Mouse (Mus musculus): ENCODE results near the gene Tsnaxip1. TPM values are rescaled to one million over a fixed set of nuclear protein-coding genes. Genes with fewer than 3 reads are reported as not detected.
A peak's percentile ranks its signal among the peaks of the same experiment; 100 is the strongest.

Gene Tsnaxip1
- polyA plus RNA-seq, 1 experiment from 2014 or later, result 4.6 TPM

GRCm38 (mm10) chr8:105854715-105855216 lies 27.2 kb downstream of the Tsnaxip1 start, which contains the start of gene Thap11:
Thap11 (plus strand) TSS chr8:105855132.
- peak; percentile 94 for ATAC-seq (ENCODE audit: low read depth)
- Histone ChIP-seq H3K4me2 (ENCODE audit: low read depth, low read length) (peak within 1 kb of the TSS; percentile 91), H3K9me3 (ENCODE audit: control insufficient read depth, low read length) (no peaks in the 10 kb centered on the region), H3K27me3 (ENCODE audit: control insufficient read depth, insufficient read depth, low read depth, low read length) (no peaks in the 10 kb centered on the region), H3K9ac (ENCODE audit: low read length) (peak within 1 kb of the TSS; percentile 91), H3K4me1 (replicated peaks; ENCODE audit: control insufficient read depth, insufficient read depth, low read length) (peaks cover 30% of the 10 kb centered on the region), H3K27ac (ENCODE audit: low read length) (peak within 1 kb of the TSS; percentile 84), H3K36me3 (ENCODE audit: control insufficient read depth, insufficient read depth, low read length) (peaks cover 6% of the 10 kb centered on the region; the same call in 1 of the 2 replicates), H3K4me3 (ENCODE audit: low read length) (peak within 1 kb of the TSS; percentile 89)
- WGBS, result 0% methylated on average over 43 of the region's 43 CpGs

DNA sequence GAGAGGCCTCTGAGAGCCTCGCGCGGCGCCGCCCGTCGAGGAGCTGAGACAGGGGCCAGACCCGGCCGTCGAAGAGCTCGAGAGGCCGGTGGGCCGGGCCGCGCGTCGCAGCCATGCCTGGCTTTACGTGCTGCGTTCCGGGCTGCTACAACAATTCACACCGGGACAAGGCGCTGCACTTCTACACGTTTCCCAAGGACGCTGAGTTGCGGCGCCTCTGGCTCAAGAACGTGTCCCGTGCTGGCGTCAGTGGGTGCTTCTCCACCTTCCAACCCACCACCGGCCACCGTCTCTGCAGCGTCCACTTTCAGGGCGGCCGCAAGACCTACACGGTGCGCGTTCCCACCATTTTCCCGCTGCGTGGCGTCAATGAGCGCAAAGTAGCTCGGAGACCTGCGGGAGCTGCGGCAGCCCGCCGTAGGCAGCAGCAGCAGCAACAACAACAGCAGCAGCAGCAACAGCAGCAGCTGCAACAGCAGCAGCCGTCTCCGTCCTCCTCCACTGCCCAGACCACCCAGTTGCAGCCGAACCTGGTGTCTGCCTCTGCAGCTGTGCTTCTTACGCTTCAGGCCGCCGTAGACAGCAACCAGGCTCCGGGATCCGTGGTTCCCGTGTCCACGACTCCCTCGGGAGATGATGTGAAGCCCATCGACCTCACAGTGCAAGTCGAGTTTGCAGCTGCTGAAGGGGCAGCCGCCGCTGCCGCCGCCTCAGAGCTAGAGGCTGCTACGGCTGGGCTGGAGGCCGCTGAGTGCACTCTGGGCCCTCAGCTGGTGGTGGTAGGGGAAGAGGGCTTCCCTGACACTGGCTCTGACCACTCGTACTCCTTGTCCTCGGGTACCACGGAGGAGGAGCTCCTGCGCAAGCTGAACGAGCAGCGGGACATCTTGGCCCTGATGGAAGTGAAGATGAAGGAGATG lies 28.0 kb downstream of the Tsnaxip1 start:
- peak overlapping the region; percentile 91 for H3K9ac ChIP-seq (ENCODE audit: low read length)
- peaks cover 30% of the 10 kb centered on the region for H3K4me1 ChIP-seq (replicated peaks; ENCODE audit: control insufficient read depth, insufficient read depth, low read length)
- H3K27me3 ChIP-seq (ENCODE audit: control insufficient read depth, insufficient read depth, low read depth, low read length), result no peaks in the 10 kb centered on the region
- H3K36me3 ChIP-seq (ENCODE audit: control insufficient read depth, insufficient read depth, low read length), result peaks cover 6% of the 10 kb centered on the region; the same call in 1 of the 2 replicates
- peak overlapping the region; percentile 84 for H3K27ac ChIP-seq (ENCODE audit: low read length)
- peak; percentile 39 for ATAC-seq (ENCODE audit: low read depth)
- H3K4me2 ChIP-seq (ENCODE audit: low read depth, low read length), result peak overlapping the region; percentile 91
- peak overlapping the region; percentile 89 for H3K4me3 ChIP-seq (ENCODE audit: low read length)
- WGBS, result under 1% methylated on average over 70 of the region's 71 CpGs
- H3K9me3 ChIP-seq (ENCODE audit: control insufficient read depth, low read length), result no peaks in the 10 kb centered on the region

DNA sequence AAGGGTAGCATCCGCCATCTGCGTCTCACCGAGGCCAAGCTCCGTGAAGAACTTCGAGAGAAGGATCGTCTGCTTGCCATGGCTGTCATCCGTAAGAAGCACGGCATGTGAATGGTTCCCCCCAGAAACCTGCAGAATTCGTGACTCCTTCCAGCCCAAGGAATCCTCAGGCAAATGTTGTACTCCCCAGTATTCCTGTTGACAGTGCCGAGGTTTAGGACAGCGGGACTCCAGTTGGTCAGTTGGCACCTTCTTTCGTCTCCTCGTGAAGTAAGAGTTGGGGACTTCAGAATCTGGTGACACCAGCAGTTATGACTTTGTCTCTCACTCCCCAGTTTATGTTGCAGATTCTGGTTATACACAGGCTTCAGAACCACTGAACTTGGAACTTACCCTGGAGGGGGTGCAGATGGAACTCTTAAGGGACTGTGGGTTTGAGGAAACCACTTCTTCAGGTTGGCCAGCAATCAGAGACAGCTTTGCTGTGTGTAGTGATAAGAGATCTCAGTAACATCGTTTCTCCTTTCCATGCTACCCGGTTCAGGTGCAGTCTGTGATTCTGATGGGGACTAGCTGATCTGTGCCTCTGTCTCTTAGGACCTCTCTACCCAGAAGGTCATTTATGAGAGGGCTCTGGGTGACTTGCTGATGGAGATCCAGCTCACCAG lies 28.8 kb downstream of the Tsnaxip1 start:
- H3K27me3 ChIP-seq (ENCODE audit: control insufficient read depth, insufficient read depth, low read depth, low read length), result no peaks in the 10 kb centered on the region
- peak overlapping the region; percentile 84; the same call in 1 of the 2 replicates for H3K27ac ChIP-seq (ENCODE audit: low read length)
- peaks cover 6% of the 10 kb centered on the region; the same call in 1 of the 2 replicates for H3K36me3 ChIP-seq (ENCODE audit: control insufficient read depth, insufficient read depth, low read length)
- peak overlapping the region; percentile 91 for H3K9ac ChIP-seq (ENCODE audit: low read length)
- ATAC-seq (ENCODE audit: low read depth), result no peak
- H3K4me3 ChIP-seq (ENCODE audit: low read length), result peak overlapping the region; percentile 89
- peak overlapping the region; percentile 91 for H3K4me2 ChIP-seq (ENCODE audit: low read depth, low read length)
- H3K9me3 ChIP-seq (ENCODE audit: control insufficient read depth, low read length), result no peaks in the 10 kb centered on the region
- 8% methylated on average over 15 of the region's 15 CpGs for WGBS
- peaks cover 26% of the 10 kb centered on the region for H3K4me1 ChIP-seq (replicated peaks; ENCODE audit: control insufficient read depth, insufficient read depth, low read length)

GRCm38 (mm10) chr8:105858495-105858894 lies 31.0 kb downstream of the Tsnaxip1 start:
- no peaks in the 10 kb centered on the region for H3K9me3 ChIP-seq (ENCODE audit: control insufficient read depth, low read length)
- no peak overlapping the region for H3K4me3 ChIP-seq (ENCODE audit: low read length)
- no peak overlapping the region for H3K27ac ChIP-seq (ENCODE audit: low read length)
- H3K27me3 ChIP-seq (ENCODE audit: control insufficient read depth, insufficient read depth, low read depth, low read length), result no peaks in the 10 kb centered on the region
- no peak overlapping the region; the same call in 1 of the 2 replicates for H3K9ac ChIP-seq (ENCODE audit: low read length)
- H3K36me3 ChIP-seq (ENCODE audit: control insufficient read depth, insufficient read depth, low read length), result peaks cover 8% of the 10 kb centered on the region; the same call in 1 of the 2 replicates
- ATAC-seq (ENCODE audit: low read depth), result no peak
- WGBS, result 84% methylated on average over 5 of the region's 5 CpGs
- H3K4me1 ChIP-seq (replicated peaks; ENCODE audit: control insufficient read depth, insufficient read depth, low read length), result peaks cover 37% of the 10 kb centered on the region
- H3K4me2 ChIP-seq (ENCODE audit: low read depth, low read length), result no peak overlapping the region

DNA sequence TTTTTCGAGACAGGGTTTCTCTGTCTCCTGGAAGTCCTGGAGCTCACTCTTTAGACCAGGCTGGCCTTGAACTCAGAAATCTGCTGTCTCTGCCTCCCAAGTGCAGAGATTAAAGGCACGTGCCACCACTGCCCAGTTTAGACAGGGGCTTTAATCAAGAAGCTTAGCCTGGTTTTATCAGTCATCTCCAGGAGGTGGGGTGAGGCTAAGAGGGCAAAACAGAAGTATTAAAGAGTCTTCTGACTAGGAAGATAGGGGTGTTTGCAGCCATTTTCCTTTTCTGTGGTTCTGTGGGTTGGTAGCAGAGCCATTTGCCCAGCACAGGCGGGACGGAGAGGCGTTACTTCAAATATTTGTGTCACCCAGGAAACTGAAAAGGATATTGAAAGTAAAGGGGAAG lies 31.8 kb downstream of the Tsnaxip1 start:
- H3K36me3 ChIP-seq (ENCODE audit: control insufficient read depth, insufficient read depth, low read length), result peaks cover 10% of the 10 kb centered on the region; the same call in 1 of the 2 replicates
- H3K4me3 ChIP-seq (ENCODE audit: low read length), result no peak overlapping the region; the same call in 1 of the 2 replicates
- H3K27ac ChIP-seq (ENCODE audit: low read length), result peak overlapping the region; percentile 95; the same call in 1 of the 2 replicates
- H3K27me3 ChIP-seq (ENCODE audit: control insufficient read depth, insufficient read depth, low read depth, low read length), result no peaks in the 10 kb centered on the region
- H3K9me3 ChIP-seq (ENCODE audit: control insufficient read depth, low read length), result no peaks in the 10 kb centered on the region
- peaks cover 37% of the 10 kb centered on the region for H3K4me1 ChIP-seq (replicated peaks; ENCODE audit: control insufficient read depth, insufficient read depth, low read length)
- no peak for ATAC-seq (ENCODE audit: low read depth)
- WGBS, result 49% methylated on average over 5 of the region's 5 CpGs
- H3K9ac ChIP-seq (ENCODE audit: low read length), result peak overlapping the region; percentile 67
- H3K4me2 ChIP-seq (ENCODE audit: low read depth, low read length), result peak overlapping the region; percentile 54; the same call in 1 of the 2 replicates

GRCm38 (mm10) chr8:105860143-105860981 lies 32.8 kb downstream of the Tsnaxip1 start, which contains the start of gene Nutf2:
Nutf2 (plus strand) TSS chr8:105860580.
- WGBS, result under 1% methylated on average over 53 of the region's 59 CpGs
- H3K9me3 ChIP-seq (ENCODE audit: control insufficient read depth, low read length), result no peaks in the 10 kb centered on the region
- peak within 1 kb of the TSS; percentile 98 for H3K9ac ChIP-seq (ENCODE audit: low read length)
- no peaks in the 10 kb centered on the region for H3K27me3 ChIP-seq (ENCODE audit: control insufficient read depth, insufficient read depth, low read depth, low read length)
- ATAC-seq (ENCODE audit: low read depth), result peak; percentile 99
- H3K4me3 ChIP-seq (ENCODE audit: low read length), result peak within 1 kb of the TSS; percentile 99
- H3K36me3 ChIP-seq (ENCODE audit: control insufficient read depth, insufficient read depth, low read length), result peaks cover 12% of the 10 kb centered on the region
- peaks cover 37% of the 10 kb centered on the region for H3K4me1 ChIP-seq (replicated peaks; ENCODE audit: control insufficient read depth, insufficient read depth, low read length)
- peak within 1 kb of the TSS; percentile 65 for H3K4me2 ChIP-seq (ENCODE audit: low read depth, low read length)
- H3K27ac ChIP-seq (ENCODE audit: low read length), result peak within 1 kb of the TSS; percentile 95

GRCm38 (mm10) chr8:105861951-105862350 lies 34.4 kb downstream of the Tsnaxip1 start:
- peak overlapping the region; percentile 98 for H3K9ac ChIP-seq (ENCODE audit: low read length)
- H3K36me3 ChIP-seq (ENCODE audit: control insufficient read depth, insufficient read depth, low read length), result peaks cover 23% of the 10 kb centered on the region
- no peaks in the 10 kb centered on the region for H3K9me3 ChIP-seq (ENCODE audit: control insufficient read depth, low read length)
- H3K4me1 ChIP-seq (replicated peaks; ENCODE audit: control insufficient read depth, insufficient read depth, low read length), result peaks cover 31% of the 10 kb centered on the region
- H3K27me3 ChIP-seq (ENCODE audit: control insufficient read depth, insufficient read depth, low read depth, low read length), result no peaks in the 10 kb centered on the region
- ATAC-seq (ENCODE audit: low read depth), result no peak
- WGBS, result 0% methylated on average over 1 of the region's 1 CpGs
- peak overlapping the region; percentile 99 for H3K4me3 ChIP-seq (ENCODE audit: low read length)
- H3K27ac ChIP-seq (ENCODE audit: low read length), result no peak overlapping the region
- peak overlapping the region; percentile 65 for H3K4me2 ChIP-seq (ENCODE audit: low read depth, low read length)

DNA sequence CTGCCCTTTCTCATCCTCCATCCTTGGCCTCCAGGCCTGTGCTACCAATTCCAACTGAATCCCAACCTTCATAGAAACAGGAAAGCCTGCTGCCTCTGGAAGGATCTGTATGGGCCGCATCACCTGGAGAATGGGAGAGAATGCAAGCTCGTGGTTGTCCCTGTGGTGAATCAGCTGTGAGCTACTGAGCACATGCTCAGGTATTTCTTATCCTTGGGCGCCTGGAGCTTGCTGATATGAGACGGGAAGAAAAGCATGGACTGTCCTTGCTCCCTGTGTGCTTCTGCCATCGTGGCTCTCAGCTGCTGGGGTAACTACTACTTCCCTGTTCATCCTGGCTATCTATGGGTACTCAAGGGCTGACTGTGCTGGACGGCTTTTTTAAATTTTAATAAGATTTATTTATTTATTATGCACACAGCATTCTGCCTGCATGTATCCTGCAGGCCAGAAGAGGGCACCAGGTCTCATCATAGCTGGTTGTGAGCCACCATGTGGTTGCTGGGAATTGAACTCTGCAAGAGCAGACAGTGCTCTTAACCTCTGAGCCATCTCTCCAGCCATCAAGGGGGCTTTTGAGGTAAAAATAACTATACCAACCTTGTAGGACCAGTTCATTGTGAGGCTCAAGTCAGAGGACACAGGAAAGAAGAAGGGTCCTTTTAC lies 39.0 kb downstream of the Tsnaxip1 start:
- no peaks in the 10 kb centered on the region for H3K9me3 ChIP-seq (ENCODE audit: control insufficient read depth, low read length)
- peaks cover 12% of the 10 kb centered on the region for H3K4me1 ChIP-seq (replicated peaks; ENCODE audit: control insufficient read depth, insufficient read depth, low read length)
- WGBS, result 77% methylated on average over 6 of the region's 6 CpGs
- no peak overlapping the region for H3K4me3 ChIP-seq (ENCODE audit: low read length)
- H3K27me3 ChIP-seq (ENCODE audit: control insufficient read depth, insufficient read depth, low read depth, low read length), result no peaks in the 10 kb centered on the region
- no peak for ATAC-seq (ENCODE audit: low read depth)
- H3K9ac ChIP-seq (ENCODE audit: low read length), result no peak overlapping the region
- H3K27ac ChIP-seq (ENCODE audit: low read length), result no peak overlapping the region
- no peak overlapping the region for H3K4me2 ChIP-seq (ENCODE audit: low read depth, low read length)
- H3K36me3 ChIP-seq (ENCODE audit: control insufficient read depth, insufficient read depth, low read length), result peaks cover 32% of the 10 kb centered on the region
